Mouse (Mus musculus): ENCODE measurements around the gene Tmx4. TPM values are rescaled to one million over a fixed set of nuclear protein-coding genes. Genes with fewer than 3 reads are reported as not detected.

Gene Tmx4
- polyA plus RNA-seq (2014; fragmentation: Nextera tagmentation; extraction: Ambion mirVana) = 135 and 137 TPM in 2 replicates

- peak within 1 kb of the TSS; percentile 81 for H3K4me3 ChIP-seq (ENCODE audit: low read depth, low read length)
- peak within 1 kb of the TSS; percentile 97 for H3K9ac ChIP-seq (replicated peaks; ENCODE audit: low read depth, low read length)
- 0 out of 2 replicates have a peak, but pooled peaks cover 2% of the 10 kb centered on the region for H3K36me3 ChIP-seq (ENCODE audit: control insufficient read depth, insufficient read depth, low read length)
- no peaks in the 10 kb centered on the region for H3K9me3 ChIP-seq (ENCODE audit: control insufficient read depth, low read length)
- H3K4me1 ChIP-seq (ENCODE audit: control insufficient read depth, insufficient read depth, low read length) = peaks cover 18% of the 10 kb centered on the region
- no peaks in the 10 kb centered on the region for H3K27me3 ChIP-seq (ENCODE audit: control insufficient read depth, insufficient read depth, low read length)
- WGBS = under 1% methylated on average over 57 of the region's 57 CpGs
- ATAC-seq (ENCODE audit: low read depth) = peak; percentile 98
- peak within 1 kb of the TSS; percentile 84 for H3K4me2 ChIP-seq (ENCODE audit: low read depth, low read length)
- peak within 1 kb of the TSS; percentile 100 for H3K27ac ChIP-seq (ENCODE audit: low read depth, low read length)
These were observed at the start of gene Tmx4 for GRCm38 (mm10) chr2:134643514-134644300. Tmx4 (minus strand) TSS chr2:134644145.

DNA sequence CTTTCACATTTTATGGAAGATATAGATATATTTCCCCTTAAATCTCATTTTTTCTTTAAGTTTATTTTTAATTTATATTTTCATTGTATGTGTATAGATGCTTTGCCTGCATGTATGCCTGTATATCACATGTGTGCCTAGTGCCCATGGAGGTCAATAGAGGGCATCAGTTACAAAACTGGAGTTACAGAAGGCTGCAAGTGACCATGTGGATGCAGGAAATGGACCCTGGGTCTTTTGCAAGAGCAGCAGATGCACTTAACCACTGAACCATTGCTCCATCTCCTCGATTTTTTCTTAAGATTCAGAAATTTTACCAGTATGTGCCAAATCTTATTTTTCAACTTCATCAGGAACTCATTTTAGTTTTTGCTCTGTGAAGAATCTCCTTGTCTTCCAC lies 48.2 kb upstream of the Tmx4 start:
- ATAC-seq (ENCODE audit: low read depth) = no peak
- Histone ChIP-seq H3K9me3 (ENCODE audit: control insufficient read depth, low read length) (no peaks in the 10 kb centered on the region), H3K4me1 (ENCODE audit: control insufficient read depth, insufficient read depth, low read length) (no peaks in the 10 kb centered on the region), H3K36me3 (ENCODE audit: control insufficient read depth, insufficient read depth, low read length) (no peaks in the 10 kb centered on the region), H3K27ac (ENCODE audit: low read depth, low read length) (no peak overlapping the region), H3K4me3 (ENCODE audit: low read depth, low read length) (no peak overlapping the region), H3K4me2 (ENCODE audit: low read depth, low read length) (no peak overlapping the region), H3K27me3 (ENCODE audit: control insufficient read depth, insufficient read depth, low read length) (no peaks in the 10 kb centered on the region), H3K9ac (replicated peaks; ENCODE audit: low read depth, low read length) (no peak overlapping the region)
- 84% methylated on average over 1 of the region's 1 CpGs for WGBS

DNA sequence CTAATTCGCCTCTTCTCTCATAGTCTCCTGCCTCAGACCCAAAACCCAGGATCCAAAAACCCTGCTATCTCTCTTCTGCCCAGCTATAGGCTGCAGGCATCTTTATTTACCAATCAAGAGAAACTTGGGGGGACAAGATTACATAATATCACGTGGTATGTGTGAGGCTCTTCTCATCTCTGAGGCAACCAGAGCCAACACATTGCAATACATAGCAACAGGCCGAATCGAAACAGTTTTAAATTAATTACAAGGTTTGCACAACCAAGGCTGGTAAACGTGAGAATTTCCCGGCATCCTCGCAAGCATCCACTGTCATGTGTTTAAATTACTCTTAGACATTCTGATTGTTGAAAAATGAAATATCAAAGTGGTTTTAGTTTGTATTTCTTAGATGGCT lies 47.1 kb upstream of the Tmx4 start:
- WGBS = 88% methylated on average over 7 of the region's 7 CpGs

GRCm38 (mm10) chr2:134682326-134682725 lies 38.4 kb upstream of the Tmx4 start:
- WGBS = 37% methylated on average over 3 of the region's 3 CpGs
- H3K4me1 ChIP-seq (ENCODE audit: control insufficient read depth, insufficient read depth, low read length) = no peaks in the 10 kb centered on the region
- no peak overlapping the region for H3K4me2 ChIP-seq (ENCODE audit: low read depth, low read length)
- no peak for ATAC-seq (ENCODE audit: low read depth)
- H3K27me3 ChIP-seq (ENCODE audit: control insufficient read depth, insufficient read depth, low read length) = no peaks in the 10 kb centered on the region
- no peak overlapping the region for H3K9ac ChIP-seq (replicated peaks; ENCODE audit: low read depth, low read length)
- H3K27ac ChIP-seq (ENCODE audit: low read depth, low read length) = no peak overlapping the region
- H3K9me3 ChIP-seq (ENCODE audit: control insufficient read depth, low read length) = no peaks in the 10 kb centered on the region
- H3K36me3 ChIP-seq (ENCODE audit: control insufficient read depth, insufficient read depth, low read length) = no peaks in the 10 kb centered on the region
- H3K4me3 ChIP-seq (ENCODE audit: low read depth, low read length) = no peak overlapping the region

More for the DNA sequence above, 47.1 kb upstream of the Tmx4 start:
- H3K36me3 ChIP-seq (ENCODE audit: control insufficient read depth, insufficient read depth, low read length) = no peaks in the 10 kb centered on the region
- no peak overlapping the region for H3K4me3 ChIP-seq (ENCODE audit: low read depth, low read length)
- H3K9ac ChIP-seq (replicated peaks; ENCODE audit: low read depth, low read length) = no peak overlapping the region
- H3K9me3 ChIP-seq (ENCODE audit: control insufficient read depth, low read length) = no peaks in the 10 kb centered on the region
- no peaks in the 10 kb centered on the region for H3K27me3 ChIP-seq (ENCODE audit: control insufficient read depth, insufficient read depth, low read length)
- H3K4me2 ChIP-seq (ENCODE audit: low read depth, low read length) = no peak overlapping the region
- no peak for ATAC-seq (ENCODE audit: low read depth)
- no peaks in the 10 kb centered on the region for H3K4me1 ChIP-seq (ENCODE audit: control insufficient read depth, insufficient read depth, low read length)
- no peak overlapping the region for H3K27ac ChIP-seq (ENCODE audit: low read depth, low read length)

GRCm38 (mm10) chr2:134681271-134681961 lies 37.5 kb upstream of the Tmx4 start:
- H3K27me3 ChIP-seq (ENCODE audit: control insufficient read depth, insufficient read depth, low read length) = no peaks in the 10 kb centered on the region
- WGBS = 34% methylated on average over 9 of the region's 9 CpGs
- no peak overlapping the region for H3K27ac ChIP-seq (ENCODE audit: low read depth, low read length)
- no peaks in the 10 kb centered on the region for H3K4me1 ChIP-seq (ENCODE audit: control insufficient read depth, insufficient read depth, low read length)
- no peak overlapping the region for H3K4me2 ChIP-seq (ENCODE audit: low read depth, low read length)
- H3K9me3 ChIP-seq (ENCODE audit: control insufficient read depth, low read length) = no peaks in the 10 kb centered on the region
- H3K4me3 ChIP-seq (ENCODE audit: low read depth, low read length) = no peak overlapping the region
- no peaks in the 10 kb centered on the region for H3K36me3 ChIP-seq (ENCODE audit: control insufficient read depth, insufficient read depth, low read length)
- ATAC-seq (ENCODE audit: low read depth) = peak; percentile 86
- H3K9ac ChIP-seq (replicated peaks; ENCODE audit: low read depth, low read length) = no peak overlapping the region

DNA sequence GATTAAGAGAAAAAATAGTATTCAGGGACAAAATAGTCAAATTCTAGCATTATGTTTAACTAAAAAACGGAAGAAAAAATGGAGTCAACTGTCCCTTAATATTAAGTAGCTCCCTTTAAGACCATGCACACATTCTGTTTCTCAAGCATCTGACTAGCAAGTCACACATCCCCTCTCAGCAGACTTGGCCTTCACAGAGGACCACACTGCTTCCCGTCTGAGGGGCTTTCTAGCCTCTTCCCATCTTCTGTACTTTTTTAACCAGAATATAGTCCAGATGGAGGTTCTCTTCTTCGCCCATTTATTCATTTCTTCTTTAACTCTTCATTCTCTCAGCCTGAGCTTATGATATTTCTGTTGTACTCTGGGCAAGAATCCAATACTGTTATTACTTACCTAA lies 35.6 kb upstream of the Tmx4 start:
- Histone ChIP-seq H3K27ac (ENCODE audit: low read depth, low read length) (no peak overlapping the region), H3K4me1 (ENCODE audit: control insufficient read depth, insufficient read depth, low read length) (no peaks in the 10 kb centered on the region), H3K36me3 (ENCODE audit: control insufficient read depth, insufficient read depth, low read length) (no peaks in the 10 kb centered on the region), H3K9ac (replicated peaks; ENCODE audit: low read depth, low read length) (no peak overlapping the region), H3K9me3 (ENCODE audit: control insufficient read depth, low read length) (no peaks in the 10 kb centered on the region), H3K4me3 (ENCODE audit: low read depth, low read length) (no peak overlapping the region), H3K27me3 (ENCODE audit: control insufficient read depth, insufficient read depth, low read length) (no peaks in the 10 kb centered on the region), H3K4me2 (ENCODE audit: low read depth, low read length) (no peak overlapping the region)
- no peak for ATAC-seq (ENCODE audit: low read depth)
- WGBS = 69% methylated on average over 3 of the region's 3 CpGs

DNA sequence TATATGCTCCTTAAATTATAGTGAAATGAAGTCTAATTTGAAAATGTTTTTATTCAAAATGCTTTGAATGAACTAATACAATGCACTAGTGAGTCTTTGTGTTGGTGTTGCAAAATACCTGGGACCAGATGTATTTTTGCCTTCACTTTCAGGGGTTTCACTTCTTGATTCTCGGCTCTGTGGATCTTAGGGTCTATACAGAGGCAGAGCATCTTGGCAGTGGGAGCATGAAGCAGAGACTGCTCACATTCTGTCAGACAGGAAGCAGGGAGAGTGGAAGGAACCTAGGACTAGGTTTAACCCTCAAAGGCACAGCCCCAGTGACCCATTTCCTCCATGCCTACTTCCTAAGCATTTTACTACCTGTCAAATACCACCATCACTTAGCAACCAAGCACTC lies 31.5 kb upstream of the Tmx4 start:
- no peak for ATAC-seq (ENCODE audit: low read depth)
- Histone ChIP-seq H3K4me2 (ENCODE audit: low read depth, low read length) (no peak overlapping the region), H3K27me3 (ENCODE audit: control insufficient read depth, insufficient read depth, low read length) (no peaks in the 10 kb centered on the region), H3K27ac (ENCODE audit: low read depth, low read length) (no peak overlapping the region), H3K4me1 (ENCODE audit: control insufficient read depth, insufficient read depth, low read length) (no peaks in the 10 kb centered on the region), H3K9me3 (ENCODE audit: control insufficient read depth, low read length) (no peaks in the 10 kb centered on the region), H3K36me3 (ENCODE audit: control insufficient read depth, insufficient read depth, low read length) (no peaks in the 10 kb centered on the region), H3K9ac (replicated peaks; ENCODE audit: low read depth, low read length) (no peak overlapping the region), H3K4me3 (ENCODE audit: low read depth, low read length) (no peak overlapping the region)
- WGBS = 93% methylated on average over 1 of the region's 1 CpGs

DNA sequence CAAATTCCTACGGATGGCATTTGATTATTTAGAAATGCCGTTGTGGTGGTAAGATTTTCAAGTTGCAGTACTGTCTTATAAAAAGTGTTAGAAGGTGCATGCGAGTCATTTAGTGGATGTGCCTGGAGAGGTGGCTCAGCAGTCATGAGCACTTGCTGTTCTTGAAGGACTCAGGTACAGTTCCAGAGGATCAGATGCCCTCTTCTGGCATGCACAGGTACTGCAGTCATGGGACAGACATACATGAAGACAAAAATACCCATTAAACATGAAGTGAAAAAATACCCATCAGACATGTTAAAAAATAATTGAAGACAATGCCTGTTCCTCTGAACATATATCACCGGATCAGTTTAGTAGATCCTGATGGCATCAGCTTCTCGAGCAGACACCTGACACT lies 29.7 kb upstream of the Tmx4 start:
- Histone ChIP-seq H3K9ac (replicated peaks; ENCODE audit: low read depth, low read length) (no peak overlapping the region), H3K36me3 (ENCODE audit: control insufficient read depth, insufficient read depth, low read length) (no peaks in the 10 kb centered on the region), H3K4me2 (ENCODE audit: low read depth, low read length) (no peak overlapping the region), H3K27me3 (ENCODE audit: control insufficient read depth, insufficient read depth, low read length) (no peaks in the 10 kb centered on the region), H3K27ac (ENCODE audit: low read depth, low read length) (no peak overlapping the region), H3K4me3 (ENCODE audit: low read depth, low read length) (no peak overlapping the region), H3K9me3 (ENCODE audit: control insufficient read depth, low read length) (no peaks in the 10 kb centered on the region), H3K4me1 (ENCODE audit: control insufficient read depth, insufficient read depth, low read length) (no peaks in the 10 kb centered on the region)
- WGBS = 75% methylated on average over 5 of the region's 5 CpGs
- ATAC-seq (ENCODE audit: low read depth) = no peak

DNA sequence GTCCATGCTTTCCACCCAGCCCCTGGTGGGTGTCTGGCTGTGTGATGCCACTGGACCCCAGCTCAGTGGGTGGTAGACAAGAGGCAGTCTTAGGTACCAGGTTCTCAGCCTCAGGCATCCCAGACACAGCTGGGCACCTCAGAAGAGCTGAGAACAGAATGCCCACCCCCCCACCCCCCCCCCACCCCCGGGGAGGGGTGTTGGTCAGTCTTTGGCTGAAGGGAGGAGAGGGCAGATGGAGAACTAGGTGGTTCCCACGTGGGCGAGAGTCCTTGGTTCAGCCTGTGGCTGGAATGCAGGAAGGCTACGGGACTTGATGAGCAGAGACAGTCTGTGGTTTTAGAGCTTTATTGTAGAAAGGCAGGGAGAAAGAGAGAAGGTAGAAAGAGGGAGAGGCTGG lies 12.5 kb upstream of the Tmx4 start:
- Histone ChIP-seq H3K4me3 (ENCODE audit: low read depth, low read length) (no peak overlapping the region), H3K36me3 (ENCODE audit: control insufficient read depth, insufficient read depth, low read length) (no peaks in the 10 kb centered on the region), H3K27me3 (ENCODE audit: control insufficient read depth, insufficient read depth, low read length) (no peaks in the 10 kb centered on the region), H3K9me3 (ENCODE audit: control insufficient read depth, low read length) (no peaks in the 10 kb centered on the region), H3K4me2 (ENCODE audit: low read depth, low read length) (no peak overlapping the region), H3K4me1 (ENCODE audit: control insufficient read depth, insufficient read depth, low read length) (no peaks in the 10 kb centered on the region), H3K9ac (replicated peaks; ENCODE audit: low read depth, low read length) (no peak overlapping the region), H3K27ac (ENCODE audit: low read depth, low read length) (no peak overlapping the region)
- WGBS = 26% methylated on average over 4 of the region's 4 CpGs
- no peak for ATAC-seq (ENCODE audit: low read depth)

Measured in neural tube, embryonic 14.5 days (tissue).